Mouse (Mus musculus) heart, embryonic 11.5 days (tissue): ENCODE data around the gene Elovl2. TPM values are rescaled to one million over a fixed set of nuclear protein-coding genes. Genes with fewer than 3 reads are reported as not detected.
A peak's percentile ranks its signal among the peaks of the same experiment; 100 is the strongest.
"Not testable (repeated sequence)": the region's sequence is repeated elsewhere in the genome, so short reads cannot be mapped to it uniquely, and the experiment has no call there.

Source experiments
- ATAC-seq: fragments of 200-750 bp; cut with Nextera tagmentation; replicated peaks from 2 replicates; pipeline ENCODE4 v1.8.0; 2017; ENCODE audit warnings: moderate library complexity; ENCODE audit not compliant: insufficient number of reproducible peaks, low FRiP score, low TSS enrichment
- H3K27ac ChIP-seq: fragments of 300-500 bp; sonication (generic); 2 replicates; pipeline ENCODE4 v1.5.1; 2014; ENCODE audit warnings: mild to moderate bottlenecking, low read depth, low read length
- H3K27me3 ChIP-seq: fragments of 300-500 bp; sonication (generic); 2 replicates; pipeline ENCODE4 v1.6.1; 2014; ENCODE audit warnings: mild to moderate bottlenecking, low read length, mixed read lengths; ENCODE audit not compliant: control insufficient read depth, insufficient read depth
- H3K36me3 ChIP-seq: fragments of 300-500 bp; sonication (generic); 2 replicates; pipeline ENCODE4 v1.6.1; 2014; ENCODE audit warnings: mild to moderate bottlenecking, low read length, moderate library complexity, mixed read lengths; ENCODE audit not compliant: control insufficient read depth, insufficient read depth
- H3K4me1 ChIP-seq: fragments of 300-500 bp; sonication (generic); 2 replicates; pipeline ENCODE4 v1.6.1; 2014; ENCODE audit warnings: low read length; ENCODE audit not compliant: control insufficient read depth, insufficient read depth
- H3K4me2 ChIP-seq: fragments of 300-500 bp; sonication (generic); 2 replicates; pipeline ENCODE4 v1.6.1; 2014; ENCODE audit warnings: mild to moderate bottlenecking, moderate library complexity
- H3K4me3 ChIP-seq: fragments of 300-500 bp; sonication (generic); 2 replicates; pipeline ENCODE4 v1.5.1; 2014; ENCODE audit warnings: low read depth, low read length
- H3K9ac ChIP-seq: fragments of 300-500 bp; sonication (generic); 2 replicates; pipeline ENCODE4 v1.6.1; 2014; ENCODE audit warnings: mild to moderate bottlenecking, low read depth, low read length, moderate library complexity
- H3K9me3 ChIP-seq: fragments of 300-500 bp; sonication (generic); replicated peaks from 2 replicates; pipeline ENCODE4 v1.6.1; 2016; ENCODE audit warnings: low read length; ENCODE audit not compliant: control insufficient read depth
- WGBS: fragments of 180-500 bp; shearing (Covaris S2); extraction: QIAGEN DNeasy Blood & Tissue Kit; methylation state at CpG from one replicate; pipeline ENCODE4 v1.1.7; 2014; ENCODE audit not compliant: insufficient replicate concordance; 5-methylcytosine and 5-hydroxymethylcytosine counted together
- polyA plus RNA-seq: library from polyadenylated mRNA; unstranded; fragments of >200 nt; fragmentation: Nextera tagmentation; extraction: Ambion mirVana; gene quantifications from 2 replicates; pipeline ENCODE4 v1.2.1, GENCODE M21; 2014

Gene Elovl2
- 1.9 and 3.7 TPM in 2 replicates for polyA plus RNA-seq

- Histone ChIP-seq H3K27me3 (peaks cover 3% of the 10 kb centered on the region; the same call in 1 of the 2 replicates), H3K27ac (no peak within 1 kb of the TSS), H3K4me3 (peak within 1 kb of the TSS; percentile 48), H3K36me3 (no peaks in the 10 kb centered on the region), H3K4me2 (peak within 1 kb of the TSS; percentile 62), H3K9me3 (no peaks in the 10 kb centered on the region; the same call in 1 of the 2 replicates), H3K4me1 (no peaks in the 10 kb centered on the region), H3K9ac (peak within 1 kb of the TSS; percentile 69)
- 2% methylated on average over 43 of the region's 77 CpGs for WGBS
- peak; percentile 91 for ATAC-seq
These were observed at the start of gene Elovl2 for GRCm38 (mm10) chr13:41220304-41220834. Gene Elovl2, minus strand, starts transcription at chr13:41220405.

GRCm38 (mm10) chr13:41267827-41268408, 47.7 kb upstream of the Elovl2 start:
- no peak overlapping the region for H3K4me3 ChIP-seq
- no peak; the same call in 1 of the 2 replicates for ATAC-seq
- no peaks in the 10 kb centered on the region for H3K27me3 ChIP-seq
- H3K4me2 ChIP-seq: peak overlapping the region; percentile 14; the same call in 1 of the 2 replicates
- H3K4me1 ChIP-seq: peaks cover 6% of the 10 kb centered on the region
- WGBS: 38% methylated on average over 7 of the region's 7 CpGs
- no peaks in the 10 kb centered on the region for H3K36me3 ChIP-seq
- no peak overlapping the region for H3K9ac ChIP-seq
- H3K9me3 ChIP-seq: no peaks in the 10 kb centered on the region
- H3K27ac ChIP-seq: no peak overlapping the region

DNA sequence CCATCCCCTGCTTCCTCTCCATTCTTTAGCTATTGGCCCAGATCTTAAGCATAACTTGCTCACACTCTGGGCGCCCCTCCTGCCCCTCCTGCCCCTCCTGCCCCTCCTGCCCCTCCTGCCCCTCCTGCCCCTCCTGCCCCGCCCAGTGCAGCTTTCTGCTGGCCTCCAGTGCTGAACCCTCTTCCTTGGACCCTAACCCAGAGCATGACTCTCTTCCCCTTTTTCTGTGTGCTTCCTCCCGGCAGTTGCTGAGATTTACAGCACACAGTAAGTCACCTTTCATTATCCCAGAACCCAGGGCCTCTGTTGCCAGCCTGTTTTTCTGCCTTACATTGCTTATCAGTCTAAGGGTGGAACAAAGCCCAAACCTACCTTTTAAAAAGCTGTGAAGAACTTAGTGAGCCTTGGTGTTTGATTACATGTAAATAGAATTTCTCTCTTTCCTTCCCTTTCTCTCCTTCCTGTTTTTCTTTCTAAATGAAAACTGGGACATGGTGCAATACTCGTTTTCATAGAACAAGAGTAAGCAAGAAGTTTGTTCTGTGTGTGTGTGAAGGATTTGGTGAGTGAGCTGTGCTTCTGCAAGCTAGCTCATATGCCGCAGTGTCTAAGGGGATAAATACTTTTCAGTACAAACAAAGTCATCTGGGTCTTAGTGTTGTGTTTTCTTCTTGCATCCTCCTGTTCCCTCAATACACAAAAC, 43.2 kb upstream of the Elovl2 start:
- peaks cover 6% of the 10 kb centered on the region for H3K4me1 ChIP-seq
- H3K4me2 ChIP-seq: no peak overlapping the region
- ATAC-seq: no peak
- no peak overlapping the region for H3K27ac ChIP-seq
- no peak overlapping the region for H3K9ac ChIP-seq
- H3K36me3 ChIP-seq: no peaks in the 10 kb centered on the region
- no peaks in the 10 kb centered on the region for H3K9me3 ChIP-seq
- whole genome bisulfite sequencing: 77% methylated on average over 5 of the region's 5 CpGs
- H3K27me3 ChIP-seq: no peaks in the 10 kb centered on the region
- no peak overlapping the region for H3K4me3 ChIP-seq

DNA sequence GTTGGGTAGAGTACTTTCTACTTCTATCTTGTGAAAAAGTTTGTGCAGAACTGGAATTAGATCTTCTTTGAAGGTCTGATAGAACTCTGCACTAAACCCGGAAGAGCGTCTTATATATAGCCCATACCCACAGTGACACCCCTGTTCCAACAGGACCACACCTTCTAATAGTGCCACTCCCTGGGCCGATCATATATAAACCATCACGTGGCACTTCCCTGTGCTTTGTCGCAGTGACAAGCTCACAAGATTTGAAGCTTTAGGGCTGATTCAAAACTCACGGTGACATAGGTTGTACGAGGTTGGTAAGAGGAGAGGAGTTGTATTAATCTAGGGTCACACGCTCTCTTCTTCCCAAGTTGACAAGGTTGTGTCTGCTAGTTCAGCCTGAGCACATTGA, 41.4 kb upstream of the Elovl2 start:
- H3K36me3 ChIP-seq, H3K27me3 ChIP-seq, H3K9ac ChIP-seq, H3K27ac ChIP-seq, ATAC-seq, H3K9me3 ChIP-seq, H3K4me3 ChIP-seq, H3K4me2 ChIP-seq, H3K4me1 ChIP-seq: not testable (repeated sequence)
- 90% methylated on average over 8 of the region's 8 CpGs for whole genome bisulfite sequencing

- H3K36me3 ChIP-seq: no peaks in the 10 kb centered on the region
- H3K4me2 ChIP-seq: no peak overlapping the region
- no peaks in the 10 kb centered on the region for H3K27me3 ChIP-seq
- no peak overlapping the region for H3K27ac ChIP-seq
- H3K4me1 ChIP-seq: no peaks in the 10 kb centered on the region
- no peaks in the 10 kb centered on the region for H3K9me3 ChIP-seq
- WGBS: 68% methylated on average over 4 of the region's 4 CpGs
- ATAC-seq: no peak
- no peak overlapping the region for H3K4me3 ChIP-seq
- no peak overlapping the region for H3K9ac ChIP-seq
These were observed 37.6 kb upstream of the Elovl2 start for GRCm38 (mm10) chr13:41257851-41258250.

DNA sequence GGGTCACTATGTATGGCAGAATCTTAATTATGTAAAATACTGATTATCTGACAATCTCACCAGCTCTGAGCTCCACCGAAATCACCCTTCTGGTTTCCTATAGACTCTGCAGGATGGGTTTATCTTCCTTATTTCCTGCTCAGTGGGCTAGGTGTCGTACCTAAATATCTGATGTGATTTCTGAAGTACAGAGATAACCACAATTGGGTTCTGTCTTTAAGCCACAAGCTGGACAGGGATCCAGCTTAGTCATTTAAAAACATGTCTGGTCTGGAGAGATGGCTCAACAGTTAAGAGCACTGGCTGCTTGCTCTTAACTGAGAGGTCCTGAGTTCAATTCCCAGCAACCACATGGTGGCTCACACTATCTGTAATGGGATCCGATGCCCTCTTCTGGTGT, 36.8 kb upstream of the Elovl2 start:
- H3K4me3 ChIP-seq: no peak overlapping the region
- H3K4me1 ChIP-seq: peaks cover 4% of the 10 kb centered on the region
- WGBS: 77% methylated on average over 3 of the region's 3 CpGs
- no peak overlapping the region for H3K4me2 ChIP-seq
- no peak overlapping the region for H3K9ac ChIP-seq
- no peak overlapping the region for H3K27ac ChIP-seq
- no peaks in the 10 kb centered on the region for H3K9me3 ChIP-seq
- H3K27me3 ChIP-seq: no peaks in the 10 kb centered on the region
- no peaks in the 10 kb centered on the region for H3K36me3 ChIP-seq
- ATAC-seq: no peak

DNA sequence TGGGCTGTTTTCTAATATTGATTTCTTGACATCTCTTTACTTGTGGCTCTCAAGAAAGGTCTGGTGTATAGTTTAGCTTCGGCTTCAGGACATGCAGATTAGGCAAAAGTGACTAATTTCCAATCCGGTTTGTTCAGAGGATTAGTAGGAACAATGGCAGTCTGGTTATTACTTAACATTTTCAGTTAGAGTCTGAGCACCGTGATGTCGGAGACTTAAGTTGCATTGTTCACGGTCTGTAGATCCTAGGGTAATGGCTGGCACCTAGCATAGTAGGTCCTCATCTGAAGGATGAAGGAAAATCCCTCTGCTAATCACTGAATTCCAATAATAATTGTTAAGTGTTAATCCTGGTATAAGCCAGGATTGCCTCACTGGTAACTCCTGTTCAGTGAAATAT, 35.9 kb upstream of the Elovl2 start:
- no peak for ATAC-seq
- no peak overlapping the region for H3K4me3 ChIP-seq
- H3K27ac ChIP-seq: no peak overlapping the region
- no peak overlapping the region for H3K4me2 ChIP-seq
- H3K9ac ChIP-seq: no peak overlapping the region
- WGBS: 84% methylated on average over 5 of the region's 5 CpGs
- H3K36me3 ChIP-seq: no peaks in the 10 kb centered on the region
- peaks cover 6% of the 10 kb centered on the region for H3K4me1 ChIP-seq
- H3K27me3 ChIP-seq: no peaks in the 10 kb centered on the region
- no peaks in the 10 kb centered on the region for H3K9me3 ChIP-seq

DNA sequence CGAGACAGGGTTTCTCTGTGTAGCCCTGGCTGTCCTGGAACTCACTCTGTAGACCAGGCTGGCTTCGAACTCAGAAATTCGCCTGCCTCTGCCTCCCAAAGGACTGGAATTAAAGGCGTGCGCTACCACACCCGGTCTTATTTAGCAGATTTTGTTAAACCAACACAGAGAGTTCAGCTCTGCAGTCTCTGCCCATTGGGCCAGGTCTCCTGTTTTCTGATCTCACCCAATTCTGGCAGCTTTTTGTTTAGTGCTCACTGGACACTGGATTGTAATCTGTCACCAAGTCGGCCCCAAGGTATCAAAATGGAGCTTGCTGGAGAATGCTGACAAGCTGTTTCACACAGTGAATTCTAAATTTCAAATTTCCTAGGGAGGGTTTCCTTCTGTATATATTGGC, 32.5 kb upstream of the Elovl2 start:
- Histone ChIP-seq H3K27ac (no peak overlapping the region), H3K4me3 (no peak overlapping the region), H3K4me1 (peaks cover 8% of the 10 kb centered on the region), H3K9ac (no peak overlapping the region), H3K4me2 (no peak overlapping the region), H3K9me3 (no peaks in the 10 kb centered on the region), H3K27me3 (no peaks in the 10 kb centered on the region), H3K36me3 (no peaks in the 10 kb centered on the region)
- no peak for ATAC-seq
- 88% methylated on average over 7 of the region's 7 CpGs for WGBS
